Mouse (Mus musculus) MEL (cell line): Measurements from ENCODE around the gene 2200002D01Rik.

Source experiments
- RAD21 ChIP-seq: IDR thresholded peaks from 2 replicates; pipeline ENCODE4 v1.6.1; 2011; ENCODE audit warnings: mild to moderate bottlenecking, low read depth, low read length, improper control_type of control experiment
- TAL1 ChIP-seq: IDR thresholded peaks from 2 replicates; pipeline ENCODE4 v1.6.1; 2012; ENCODE audit warnings: mild to moderate bottlenecking, inconsistent platforms, low read length, moderate library complexity, mixed read lengths
- ZNF384 ChIP-seq: IDR thresholded peaks from 2 replicates; pipeline ENCODE4 v1.6.1; 2012; ENCODE audit warnings: low read depth, mild to moderate bottlenecking, inconsistent platforms, low read length, improper control_type of control experiment

- TF ChIP-seq RAD21: no peak
- TF ChIP-seq TAL1: no peak
- peak; percentile 77 for TF ChIP-seq ZNF384
These were observed 15.8 kb downstream of the 2200002D01Rik start, which contains the start of gene Kcnk6 for GRCm38 (mm10) chr7:29232247-29233013.
